Mouse (Mus musculus): ENCODE measurements around the gene Smim9.

Smim9 gene

GRCm38 (mm10) chrX:75163670-75164069, at the start of gene Smim9:
Smim9 (minus strand) TSS chrX:75163770.
- in situ Hi-C loops (cut with MboI; ENCODE audit: unreplicated experiment in 2 of 2): no loop called here

- in situ Hi-C loops (cut with MboI; ENCODE audit: unreplicated experiment in 2 of 2): no loop called here
These were observed 7.9 kb downstream of the Smim9 start for GRCm38 (mm10) chrX:75155576-75156243.

DNA sequence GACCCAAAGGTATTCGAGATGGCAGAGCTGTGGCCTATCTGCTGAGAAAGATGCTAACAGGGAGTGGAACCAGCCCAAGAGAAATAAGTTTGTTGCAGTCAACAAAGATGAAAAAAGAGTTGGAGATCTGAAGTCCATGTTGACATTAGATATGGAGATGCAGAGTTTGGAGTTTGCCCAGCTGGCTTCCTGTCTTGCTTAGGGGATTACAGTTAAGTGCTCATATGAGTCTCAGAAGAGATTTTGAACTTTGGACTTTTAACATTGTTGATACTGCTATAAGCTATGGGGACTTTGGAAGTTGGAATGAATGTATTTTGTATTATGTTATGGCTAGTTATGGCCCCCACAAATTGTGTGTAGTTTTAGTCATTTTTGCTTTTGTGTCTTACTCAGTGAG, 11.3 kb downstream of the Smim9 start:
- in situ Hi-C loops (cut with MboI; ENCODE audit: unreplicated experiment in 2 of 2): no loop called here

- in situ Hi-C loops (cut with MboI; ENCODE audit: unreplicated experiment in 2 of 2): no loop called here
These were observed 13.3 kb downstream of the Smim9 start for GRCm38 (mm10) chrX:75150304-75150703.

DNA sequence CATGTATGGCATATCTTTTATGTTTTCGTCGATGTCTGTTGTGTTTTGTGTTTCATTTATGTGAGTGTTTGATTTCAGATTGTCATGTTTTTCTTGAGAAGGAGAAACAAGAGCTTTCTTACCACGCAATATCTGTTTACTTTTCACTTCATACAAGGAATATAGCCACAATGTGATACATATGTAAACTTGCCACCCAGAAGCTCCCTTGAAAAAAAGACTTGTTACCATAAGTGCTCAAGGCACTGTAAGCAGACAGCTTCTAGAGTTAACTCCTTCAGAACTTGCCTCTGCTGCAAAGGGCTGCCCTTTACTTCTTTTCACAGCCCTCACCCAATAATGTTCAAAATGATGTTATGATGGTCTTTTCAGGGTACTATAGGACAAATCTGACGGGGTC, 15.2 kb downstream of the Smim9 start:
- in situ Hi-C loops (cut with MboI; ENCODE audit: unreplicated experiment in 2 of 2): loop anchor here in 1 of 2 experiments (25.0 kb wide), 1 partner anchor 114 kb away; no protein-coding TSS in a partner anchor

DNA sequence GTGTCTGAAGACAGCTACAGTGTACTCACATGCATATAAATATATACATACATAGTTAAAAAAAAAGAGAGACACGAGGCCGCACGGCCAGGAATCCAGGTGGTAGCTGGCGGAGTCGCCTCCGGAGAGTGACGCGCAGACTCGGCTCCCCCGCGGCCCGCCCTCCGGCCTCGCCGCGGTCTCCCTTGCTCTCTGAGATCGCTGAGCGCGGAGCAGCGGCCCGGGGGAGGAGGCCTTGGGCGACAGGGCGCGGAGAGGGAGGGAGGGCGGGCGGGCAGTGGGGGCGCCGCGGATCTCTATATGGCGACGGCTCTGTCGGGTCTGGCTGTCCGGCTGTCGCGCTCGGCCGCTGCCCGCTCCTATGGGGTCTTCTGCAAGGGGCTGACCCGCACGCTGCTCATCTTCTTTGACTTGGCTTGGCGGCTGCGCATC, 20.4 kb downstream of the Smim9 start:
- in situ Hi-C loops (cut with MboI; ENCODE audit: unreplicated experiment in 2 of 2): loop anchor here in 1 of 2 experiments (25.0 kb wide), 1 partner anchor 119 kb away; no protein-coding TSS in a partner anchor

DNA sequence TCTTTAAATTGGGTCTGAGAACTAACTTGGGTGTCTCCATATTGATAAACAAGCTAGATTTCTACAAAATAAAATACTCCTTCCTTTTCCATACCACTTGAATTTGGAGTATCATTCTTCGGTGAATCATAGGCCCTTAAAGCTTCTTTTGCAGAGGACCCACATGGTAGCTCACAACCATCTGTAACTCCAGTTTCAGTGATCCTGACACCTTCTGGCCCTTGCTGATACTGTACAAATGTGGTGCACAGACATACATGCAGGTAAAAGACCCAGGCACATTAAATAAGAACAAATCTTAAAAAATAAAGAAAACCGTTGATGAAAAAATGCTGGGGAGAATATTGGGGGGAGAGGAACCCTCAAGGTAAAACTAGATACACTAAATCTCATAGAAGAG, 25.4 kb downstream of the Smim9 start:
- in situ Hi-C loops (cut with MboI; ENCODE audit: unreplicated experiment in 2 of 2): loop anchor here in 1 of 2 experiments (25.0 kb wide), 1 partner anchor 124 kb away; no protein-coding TSS in a partner anchor

DNA sequence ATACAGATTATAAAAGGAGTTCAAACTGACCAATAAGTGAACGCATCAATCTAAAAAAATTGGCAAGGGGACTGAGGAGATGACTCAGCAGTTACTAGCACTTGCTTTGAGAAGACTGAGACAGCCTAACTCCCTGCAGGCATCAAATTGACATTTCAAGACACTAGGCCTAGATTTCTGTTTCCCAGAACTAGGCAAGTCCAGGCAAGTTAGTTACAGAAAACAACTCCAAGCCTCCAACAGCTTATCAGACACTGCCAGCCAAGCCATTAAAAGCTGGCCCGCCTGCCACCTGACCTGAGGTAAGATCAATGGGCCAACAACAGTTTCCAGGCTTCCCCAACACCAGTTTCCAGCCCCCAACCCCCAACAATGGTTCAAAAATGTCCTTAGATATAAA, 25.8 kb downstream of the Smim9 start:
- in situ Hi-C loops (cut with MboI; ENCODE audit: unreplicated experiment in 2 of 2): loop anchor here in 1 of 2 experiments (25.0 kb wide), 1 partner anchor 125 kb away; no protein-coding TSS in a partner anchor

GRCm38 (mm10) chrX:75136938-75137337, 26.6 kb downstream of the Smim9 start:
- in situ Hi-C loops (cut with MboI; ENCODE audit: unreplicated experiment in 2 of 2): loop anchor here in 1 of 2 experiments (25.0 kb wide), 1 partner anchor 125 kb away; no protein-coding TSS in a partner anchor

DNA sequence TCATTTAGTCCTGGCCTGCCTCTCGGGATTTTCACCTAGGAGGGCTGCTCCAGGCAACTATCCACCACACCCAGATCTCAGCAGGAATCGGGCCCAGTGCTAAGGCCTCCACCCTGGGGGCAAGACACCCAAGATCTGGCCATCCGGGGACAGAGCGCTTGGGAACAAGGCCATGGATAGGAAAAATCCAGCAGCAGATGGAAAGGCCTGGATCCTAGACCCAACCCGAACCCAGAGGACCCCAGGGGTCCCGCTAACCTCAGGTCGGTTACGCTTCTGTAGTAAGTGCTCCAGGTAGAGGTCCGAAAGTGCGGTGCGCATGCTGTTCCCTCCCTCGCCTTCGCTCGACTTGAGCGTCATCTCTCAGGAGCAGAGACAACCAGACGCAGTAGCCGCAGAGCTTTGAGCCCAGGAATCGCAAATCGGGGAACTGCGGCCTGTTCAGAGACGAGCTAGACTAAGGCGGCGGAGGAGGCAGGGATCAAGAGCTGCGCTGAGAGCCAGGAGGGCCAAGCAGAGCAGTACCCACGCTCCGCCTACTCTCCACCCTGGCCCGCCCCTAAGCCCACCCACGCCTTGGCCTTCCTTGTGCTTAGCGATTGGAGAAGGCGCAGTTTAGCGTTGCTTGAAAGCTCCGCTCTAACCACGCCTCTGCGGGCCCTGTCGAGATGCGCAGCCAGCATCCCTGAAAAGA, 33.0 kb downstream of the Smim9 start, which contains the start of gene Mpp1:
Mpp1 (minus strand) TSS at position 550 of the 694 bp plus-strand sequence.
- in situ Hi-C loops (cut with MboI; ENCODE audit: unreplicated experiment in 2 of 2): loop anchor here in 1 of 2 experiments (25.0 kb wide), 1 partner anchor 132 kb away; no protein-coding TSS in a partner anchor

- in situ Hi-C loops (cut with MboI; ENCODE audit: unreplicated experiment in 2 of 2): loop anchor here in 1 of 2 experiments (25.0 kb wide), 1 partner anchor 133 kb away; no protein-coding TSS in a partner anchor
These were observed 34.1 kb downstream of the Smim9 start for GRCm38 (mm10) chrX:75129474-75129873.

- in situ Hi-C loops (cut with MboI; ENCODE audit: unreplicated experiment in 2 of 2): loop anchor here in 1 of 2 experiments (25.0 kb wide), 1 partner anchor 134 kb away; no protein-coding TSS in a partner anchor
These were observed 35.1 kb downstream of the Smim9 start for GRCm38 (mm10) chrX:75128333-75128980.

- in situ Hi-C loops (cut with MboI; ENCODE audit: unreplicated experiment in 2 of 2): loop anchor here in 1 of 2 experiments (25.0 kb wide), 1 partner anchor 135 kb away; no protein-coding TSS in a partner anchor
These were observed 36.7 kb downstream of the Smim9 start for GRCm38 (mm10) chrX:75126893-75127292.

GRCm38 (mm10) chrX:75125606-75126005, 38.0 kb downstream of the Smim9 start:
- in situ Hi-C loops (cut with MboI; ENCODE audit: unreplicated experiment in 2 of 2): loop anchor here in 1 of 2 experiments (25.0 kb wide), 1 partner anchor 137 kb away; no protein-coding TSS in a partner anchor

GRCm38 (mm10) chrX:75115550-75115949, 48.0 kb downstream of the Smim9 start:
- in situ Hi-C loops (cut with MboI; ENCODE audit: unreplicated experiment in 2 of 2): loop anchor here (5.0 to 25.0 kb wide), 3 partner anchors 272 to 422 kb away; partner anchors contain the start of genes F8 (in 2 of the 2) and Fundc2 (in 2 of the 2)

GRCm38 (mm10) chrX:75102293-75102692, 61.3 kb downstream of the Smim9 start:
- in situ Hi-C loops (cut with MboI; ENCODE audit: unreplicated experiment in 2 of 2): loop anchor here (25.0 kb wide), 2 partner anchors 285 to 435 kb away; partner anchors contain the start of genes F8 (in 2 of the 2) and Fundc2 (in 2 of the 2)

GRCm38 (mm10) chrX:75098799-75099198, 64.8 kb downstream of the Smim9 start:
- in situ Hi-C loops (cut with MboI; ENCODE audit: unreplicated experiment in 2 of 2): loop anchor here in 1 of 2 experiments (25.0 kb wide), 2 partner anchors 136 to 661 kb away; partner anchors contain the start of gene G6pdx

GRCm38 (mm10) chrX:75096163-75096770, 67.3 kb downstream of the Smim9 start:
- in situ Hi-C loops (cut with MboI; ENCODE audit: unreplicated experiment in 2 of 2): loop anchor here in 1 of 2 experiments (25.0 kb wide), 2 partner anchors 134 to 659 kb away; partner anchors contain the start of gene G6pdx

All from v-Abl transformed pro-B cells (cell line).